Mouse (Mus musculus): ENCODE results near the gene Pde4b. TPM values are rescaled to one million over a fixed set of nuclear protein-coding genes. Genes with fewer than 3 reads are reported as not detected.

Pde4b gene
- polyA plus RNA-seq, 1 experiment from 2014 or later: 12.5 TPM

DNA sequence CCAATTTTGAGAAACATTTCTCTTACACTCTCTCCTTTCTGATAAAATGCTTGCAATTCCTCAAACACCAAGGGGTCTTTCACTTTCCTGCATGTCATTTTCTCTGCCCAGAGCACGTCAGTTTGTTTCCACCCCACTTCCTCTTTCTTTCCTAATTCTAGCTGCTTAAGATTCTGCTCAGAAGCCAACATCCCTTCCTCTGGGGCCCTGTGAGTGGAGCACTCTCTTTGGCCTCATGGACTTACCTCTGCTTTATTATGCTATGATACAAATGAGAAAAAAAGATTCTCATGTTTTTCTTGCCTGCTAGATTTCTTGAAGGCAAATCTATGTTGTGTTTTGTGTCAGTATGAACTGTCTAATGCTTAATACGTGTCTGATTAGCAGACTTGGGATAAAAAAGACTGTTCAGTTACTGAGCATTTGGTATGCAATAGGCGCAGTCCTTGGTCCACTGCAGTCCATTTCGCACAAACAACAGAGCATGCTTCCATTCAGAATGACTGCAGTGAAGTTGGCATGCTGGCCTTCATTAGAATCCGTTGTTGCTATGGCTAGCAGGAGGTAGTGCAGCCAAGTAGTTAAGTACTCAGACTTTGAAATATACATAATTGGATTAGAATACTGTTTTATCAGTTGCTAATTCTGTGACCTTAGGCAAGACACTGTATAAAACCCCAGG lies 446.8 kb downstream of the Pde4b start:
- ATAC-seq (ENCODE audit: insufficient read depth, low FRiP score): no peak
- Histone ChIP-seq H3K27ac (ENCODE audit: low read length) (no peak overlapping the region), H3K36me3 (ENCODE audit: control insufficient read depth, insufficient read depth, low read length) (no peaks in the 10 kb centered on the region), H3K4me2 (ENCODE audit: low read depth, low read length) (no peak overlapping the region), H3K27me3 (ENCODE audit: control insufficient read depth, insufficient read depth, low read length) (no peaks in the 10 kb centered on the region), H3K4me1 (ENCODE audit: control insufficient read depth, insufficient read depth, low read length) (0 out of 2 replicates have a peak, but pooled peaks cover 2% of the 10 kb centered on the region), H3K9me3 (replicated peaks; ENCODE audit: control insufficient read depth, low read length) (no peaks in the 10 kb centered on the region), H3K9ac (ENCODE audit: low read length) (no peak overlapping the region), H3K4me3 (replicated peaks; ENCODE audit: low read length) (no peak overlapping the region)
- WGBS: 68% methylated on average over 5 of the region's 5 CpGs

DNA sequence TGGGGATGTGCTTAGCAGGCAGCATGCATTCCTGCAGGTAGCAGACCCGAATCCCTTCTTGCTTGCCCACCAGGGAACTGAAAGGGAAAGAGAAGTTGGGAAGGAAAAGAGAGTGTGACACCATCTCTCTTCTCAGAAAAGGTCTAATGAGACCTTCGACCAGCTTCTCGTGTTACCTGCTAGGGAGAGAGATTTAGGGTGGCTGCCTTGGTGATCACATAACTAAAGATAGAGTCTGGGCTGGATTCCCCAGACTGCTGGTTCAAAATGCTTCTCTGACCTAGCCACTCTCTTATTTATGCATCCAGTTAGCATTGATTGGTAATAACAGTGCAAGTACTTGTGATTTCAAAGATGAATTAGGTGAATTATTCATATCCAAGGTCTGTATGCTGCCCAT lies 448.5 kb downstream of the Pde4b start:
- Histone ChIP-seq H3K36me3 (ENCODE audit: control insufficient read depth, insufficient read depth, low read length) (no peaks in the 10 kb centered on the region), H3K9me3 (replicated peaks; ENCODE audit: control insufficient read depth, low read length) (no peaks in the 10 kb centered on the region), H3K9ac (ENCODE audit: low read length) (no peak overlapping the region), H3K27me3 (ENCODE audit: control insufficient read depth, insufficient read depth, low read length) (no peaks in the 10 kb centered on the region), H3K27ac (ENCODE audit: low read length) (no peak overlapping the region), H3K4me3 (replicated peaks; ENCODE audit: low read length) (no peak overlapping the region), H3K4me2 (ENCODE audit: low read depth, low read length) (no peak overlapping the region), H3K4me1 (ENCODE audit: control insufficient read depth, insufficient read depth, low read length) (no peaks in the 10 kb centered on the region)
- WGBS: 72% methylated on average over 3 of the region's 3 CpGs
- no peak for ATAC-seq (ENCODE audit: insufficient read depth, low FRiP score)

DNA sequence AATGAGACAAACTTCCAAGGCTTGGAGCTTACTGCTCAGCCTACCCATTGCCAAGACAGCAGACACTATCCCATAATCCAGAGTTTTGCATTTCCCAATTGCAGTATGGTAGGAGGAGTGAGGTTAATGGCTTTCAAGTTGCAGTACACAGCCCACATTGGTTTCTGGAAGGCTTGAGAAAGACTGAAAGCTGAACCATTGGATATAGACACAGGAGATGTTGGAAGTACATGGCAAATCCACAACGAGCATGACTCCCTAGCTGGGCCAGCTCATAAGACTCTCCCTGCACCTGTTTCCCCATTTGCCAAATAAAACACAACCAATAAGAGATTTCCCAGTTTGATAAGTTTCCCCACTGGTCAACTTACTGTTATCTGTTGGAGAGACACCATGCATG lies 450.9 kb downstream of the Pde4b start:
- Histone ChIP-seq H3K4me1 (ENCODE audit: control insufficient read depth, insufficient read depth, low read length) (no peaks in the 10 kb centered on the region), H3K4me2 (ENCODE audit: low read depth, low read length) (no peak overlapping the region), H3K27ac (ENCODE audit: low read length) (no peak overlapping the region), H3K27me3 (ENCODE audit: control insufficient read depth, insufficient read depth, low read length) (no peaks in the 10 kb centered on the region), H3K36me3 (ENCODE audit: control insufficient read depth, insufficient read depth, low read length) (no peaks in the 10 kb centered on the region), H3K9me3 (replicated peaks; ENCODE audit: control insufficient read depth, low read length) (no peaks in the 10 kb centered on the region), H3K9ac (ENCODE audit: low read length) (no peak overlapping the region), H3K4me3 (replicated peaks; ENCODE audit: low read length) (no peak overlapping the region)
- no peak for ATAC-seq (ENCODE audit: insufficient read depth, low FRiP score)
- 83% methylated on average over 1 of the region's 1 CpGs for WGBS

DNA sequence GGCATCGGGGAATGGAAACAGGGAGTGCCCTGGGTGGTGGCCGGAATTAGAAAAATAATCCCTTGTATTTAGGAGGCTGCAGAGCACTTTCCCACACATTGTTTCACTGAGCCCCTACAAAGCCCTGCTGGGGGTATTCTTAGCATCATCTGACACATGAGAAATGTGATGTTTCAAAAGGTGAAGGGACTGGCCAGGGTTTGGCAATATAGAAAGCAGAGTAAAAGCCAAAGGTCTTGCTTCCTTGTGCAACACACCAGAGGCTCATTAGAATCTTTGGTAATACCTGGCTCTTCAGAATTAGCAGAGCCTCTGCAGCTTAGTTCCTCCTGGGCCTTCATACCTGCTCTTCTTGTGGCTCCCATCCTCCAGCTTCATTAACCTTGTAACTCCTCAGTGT lies 451.4 kb downstream of the Pde4b start:
- H3K4me2 ChIP-seq (ENCODE audit: low read depth, low read length): no peak overlapping the region
- no peak overlapping the region for H3K9ac ChIP-seq (ENCODE audit: low read length)
- H3K27me3 ChIP-seq (ENCODE audit: control insufficient read depth, insufficient read depth, low read length): no peaks in the 10 kb centered on the region
- H3K27ac ChIP-seq (ENCODE audit: low read length): no peak overlapping the region
- no peaks in the 10 kb centered on the region for H3K36me3 ChIP-seq (ENCODE audit: control insufficient read depth, insufficient read depth, low read length)
- no peaks in the 10 kb centered on the region for H3K9me3 ChIP-seq (replicated peaks; ENCODE audit: control insufficient read depth, low read length)
- no peaks in the 10 kb centered on the region for H3K4me1 ChIP-seq (ENCODE audit: control insufficient read depth, insufficient read depth, low read length)
- ATAC-seq (ENCODE audit: insufficient read depth, low FRiP score): no peak
- no peak overlapping the region for H3K4me3 ChIP-seq (replicated peaks; ENCODE audit: low read length)
- WGBS: 89% methylated on average over 2 of the region's 2 CpGs

DNA sequence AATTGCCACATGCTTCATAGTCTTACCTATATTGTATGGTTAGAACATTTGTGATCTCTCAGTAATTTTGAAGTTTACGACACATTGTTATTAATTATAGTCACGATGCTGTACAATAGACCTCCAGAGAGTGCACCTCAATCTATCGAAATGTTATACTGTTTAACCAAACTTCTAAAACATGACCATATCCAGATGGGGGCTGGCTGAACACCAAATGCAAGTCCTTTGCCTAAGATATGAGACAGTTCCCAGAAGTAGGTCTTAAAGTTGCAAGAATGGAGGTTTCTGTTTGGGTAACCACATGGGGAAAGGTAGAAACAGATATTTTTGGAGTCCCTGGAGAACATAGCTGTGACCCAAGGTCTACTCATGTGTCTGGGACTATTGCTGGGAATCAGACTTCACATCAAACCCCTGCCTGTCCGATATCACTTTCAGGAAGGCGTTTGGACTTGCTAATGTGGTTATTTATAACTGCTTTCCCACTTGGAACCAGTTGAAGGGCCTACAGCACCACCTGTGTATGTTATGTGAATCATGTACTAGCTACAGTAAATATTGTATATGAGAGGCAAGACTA lies 452.3 kb downstream of the Pde4b start:
- Histone ChIP-seq H3K4me1 (ENCODE audit: control insufficient read depth, insufficient read depth, low read length) (no peaks in the 10 kb centered on the region), H3K9ac (ENCODE audit: low read length) (no peak overlapping the region), H3K36me3 (ENCODE audit: control insufficient read depth, insufficient read depth, low read length) (no peaks in the 10 kb centered on the region), H3K4me3 (replicated peaks; ENCODE audit: low read length) (no peak overlapping the region), H3K27ac (ENCODE audit: low read length) (no peak overlapping the region), H3K9me3 (replicated peaks; ENCODE audit: control insufficient read depth, low read length) (no peaks in the 10 kb centered on the region), H3K4me2 (ENCODE audit: low read depth, low read length) (no peak overlapping the region), H3K27me3 (ENCODE audit: control insufficient read depth, insufficient read depth, low read length) (no peaks in the 10 kb centered on the region)
- no peak for ATAC-seq (ENCODE audit: insufficient read depth, low FRiP score)
- 66% methylated on average over 5 of the region's 5 CpGs for WGBS

DNA sequence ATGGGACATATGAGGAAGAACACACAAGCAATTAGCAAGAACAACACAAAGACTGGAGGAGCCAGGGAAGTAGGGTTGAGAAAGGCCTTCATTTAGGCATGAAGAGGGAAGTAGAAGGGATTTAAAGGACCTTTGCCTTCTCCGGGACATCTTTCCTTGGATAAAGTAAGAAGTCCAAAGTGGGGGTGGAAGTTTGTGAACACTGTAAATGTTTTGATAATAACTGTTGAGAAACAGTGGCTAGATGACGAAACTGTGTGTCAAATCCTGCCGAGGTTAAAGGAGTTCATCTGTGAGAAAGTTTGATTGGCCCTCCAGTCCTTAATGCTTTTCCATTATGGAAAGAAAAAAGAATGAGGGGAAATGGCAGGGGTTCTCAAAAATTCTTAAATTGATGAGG lies 455.6 kb downstream of the Pde4b start:
- Histone ChIP-seq H3K4me3 (replicated peaks; ENCODE audit: low read length) (no peak overlapping the region), H3K9me3 (replicated peaks; ENCODE audit: control insufficient read depth, low read length) (no peaks in the 10 kb centered on the region), H3K27me3 (ENCODE audit: control insufficient read depth, insufficient read depth, low read length) (no peaks in the 10 kb centered on the region), H3K36me3 (ENCODE audit: control insufficient read depth, insufficient read depth, low read length) (no peaks in the 10 kb centered on the region), H3K9ac (ENCODE audit: low read length) (no peak overlapping the region), H3K4me2 (ENCODE audit: low read depth, low read length) (no peak overlapping the region), H3K27ac (ENCODE audit: low read length) (no peak overlapping the region), H3K4me1 (ENCODE audit: control insufficient read depth, insufficient read depth, low read length) (no peaks in the 10 kb centered on the region)
- 80% methylated on average over 3 of the region's 3 CpGs for WGBS
- no peak for ATAC-seq (ENCODE audit: insufficient read depth, low FRiP score)

DNA sequence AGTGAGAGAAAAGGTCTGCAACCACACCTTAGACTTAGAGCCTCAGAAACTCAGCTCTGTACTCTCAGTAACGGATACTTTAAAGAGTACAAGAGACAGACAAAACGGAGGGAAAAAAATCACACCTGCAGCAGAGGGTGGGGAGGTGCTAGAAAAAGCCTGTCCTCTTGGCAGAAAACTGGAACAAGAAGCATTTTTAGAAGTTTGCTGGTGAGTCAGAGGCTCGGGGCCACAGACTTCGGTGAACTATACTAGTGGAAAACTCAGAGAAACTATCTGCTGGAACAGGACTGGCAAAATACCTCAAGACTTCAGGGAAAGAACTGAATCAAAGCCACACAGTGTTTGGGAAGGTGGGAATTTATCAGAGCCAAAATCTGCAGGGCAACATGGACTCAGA lies 457.9 kb downstream of the Pde4b start:
- Histone ChIP-seq H3K4me1 (ENCODE audit: control insufficient read depth, insufficient read depth, low read length) (no peaks in the 10 kb centered on the region), H3K9me3 (replicated peaks; ENCODE audit: control insufficient read depth, low read length) (no peaks in the 10 kb centered on the region), H3K4me3 (replicated peaks; ENCODE audit: low read length) (no peak overlapping the region), H3K4me2 (ENCODE audit: low read depth, low read length) (no peak overlapping the region), H3K27ac (ENCODE audit: low read length) (no peak overlapping the region), H3K27me3 (ENCODE audit: control insufficient read depth, insufficient read depth, low read length) (no peaks in the 10 kb centered on the region), H3K36me3 (ENCODE audit: control insufficient read depth, insufficient read depth, low read length) (no peaks in the 10 kb centered on the region), H3K9ac (ENCODE audit: low read length) (no peak overlapping the region)
- no peak for ATAC-seq (ENCODE audit: insufficient read depth, low FRiP score)
- 76% methylated on average over 4 of the region's 4 CpGs for WGBS

DNA sequence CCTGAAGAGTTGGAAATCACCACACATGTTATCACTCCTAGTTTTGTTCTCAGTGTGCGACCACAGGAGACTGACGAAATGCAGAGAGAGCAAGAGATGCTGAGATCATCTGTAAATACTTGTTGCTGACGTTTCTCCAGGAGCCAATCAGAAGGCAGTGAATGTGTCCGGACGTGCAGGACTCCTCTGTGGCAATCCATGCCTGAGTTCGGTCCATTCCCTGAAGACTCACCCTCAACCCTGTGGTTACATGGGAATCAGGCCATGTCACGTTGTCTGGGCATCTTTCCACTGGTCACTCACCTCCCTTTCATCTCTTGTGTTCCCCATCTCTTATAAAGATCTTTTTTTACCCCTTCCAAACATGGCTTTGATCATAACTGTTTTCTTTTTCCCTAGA lies 468.2 kb downstream of the Pde4b start:
- Histone ChIP-seq H3K4me2 (ENCODE audit: low read depth, low read length) (no peak overlapping the region), H3K9ac (ENCODE audit: low read length) (no peak overlapping the region), H3K27me3 (ENCODE audit: control insufficient read depth, insufficient read depth, low read length) (no peaks in the 10 kb centered on the region), H3K9me3 (replicated peaks; ENCODE audit: control insufficient read depth, low read length) (no peaks in the 10 kb centered on the region), H3K36me3 (ENCODE audit: control insufficient read depth, insufficient read depth, low read length) (no peaks in the 10 kb centered on the region), H3K4me3 (replicated peaks; ENCODE audit: low read length) (no peak overlapping the region), H3K4me1 (ENCODE audit: control insufficient read depth, insufficient read depth, low read length) (peaks cover 10% of the 10 kb centered on the region), H3K27ac (ENCODE audit: low read length) (no peak overlapping the region)
- no peak for ATAC-seq (ENCODE audit: insufficient read depth, low FRiP score)
- WGBS: 67% methylated on average over 7 of the region's 7 CpGs

DNA sequence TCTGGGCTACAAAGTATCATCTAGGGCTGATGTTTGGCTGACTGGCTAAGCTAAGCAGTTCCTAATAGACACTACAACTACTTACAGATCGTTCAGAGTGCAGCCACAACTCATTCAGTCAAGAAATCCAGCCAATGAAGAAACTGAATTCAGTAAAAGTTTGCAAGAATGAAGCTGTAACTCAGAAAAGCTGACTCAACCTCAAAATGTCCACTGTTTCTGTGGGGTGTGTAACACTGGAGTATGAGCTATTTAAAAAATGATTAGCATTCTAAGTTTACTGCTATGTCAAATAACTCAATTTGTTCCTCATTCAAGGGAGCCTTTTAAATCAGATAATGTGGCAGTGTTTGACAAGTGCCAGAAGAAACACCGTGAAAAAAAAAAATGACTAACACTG lies 469.7 kb downstream of the Pde4b start:
- Histone ChIP-seq H3K4me3 (replicated peaks; ENCODE audit: low read length) (no peak overlapping the region), H3K9ac (ENCODE audit: low read length) (no peak overlapping the region), H3K36me3 (ENCODE audit: control insufficient read depth, insufficient read depth, low read length) (no peaks in the 10 kb centered on the region)

More for the DNA sequence above, 469.7 kb downstream of the Pde4b start:
- 39% methylated on average over 2 of the region's 2 CpGs for WGBS
- Histone ChIP-seq H3K4me2 (ENCODE audit: low read depth, low read length) (no peak overlapping the region), H3K27ac (ENCODE audit: low read length) (no peak overlapping the region), H3K9me3 (replicated peaks; ENCODE audit: control insufficient read depth, low read length) (no peaks in the 10 kb centered on the region), H3K27me3 (ENCODE audit: control insufficient read depth, insufficient read depth, low read length) (no peaks in the 10 kb centered on the region), H3K4me1 (ENCODE audit: control insufficient read depth, insufficient read depth, low read length) (peaks cover 10% of the 10 kb centered on the region)
- ATAC-seq (ENCODE audit: insufficient read depth, low FRiP score): no peak
